Mouse (Mus musculus): ENCODE measurements around the gene Ptprg.

Ptprg gene

GRCm38 (mm10) chr14:12177436-12177835, 624.1 kb downstream of the Ptprg start:
- peak; percentile 78 to 86 for DNase-seq

- no peak for DNase-seq
Observed at GRCm38 (mm10) chr14:12178645-12179044, 625.3 kb downstream of the Ptprg start.

GRCm38 (mm10) chr14:12180116-12180515, 626.8 kb downstream of the Ptprg start:
- DNase-seq, result no peak

- DNase-seq, result peak; percentile 69 to 82
Observed at GRCm38 (mm10) chr14:12185040-12185439, 631.7 kb downstream of the Ptprg start.

- DNase-seq, result no peak
Observed at GRCm38 (mm10) chr14:12188352-12188751, 635.0 kb downstream of the Ptprg start.

GRCm38 (mm10) chr14:12189266-12189665, 635.9 kb downstream of the Ptprg start:
- DNase-seq, result no peak

GRCm38 (mm10) chr14:12189717-12190600, 636.6 kb downstream of the Ptprg start:
- peak; percentile 46 to 58 for DNase-seq

GRCm38 (mm10) chr14:12191076-12191475, 637.7 kb downstream of the Ptprg start:
- DNase-seq, result no peak

- DNase-seq, result no peak
Observed at GRCm38 (mm10) chr14:12198735-12199134, 645.4 kb downstream of the Ptprg start.

- DNase-seq, result peak; percentile 92 to 95
Observed at GRCm38 (mm10) chr14:12199956-12200950, 646.9 kb downstream of the Ptprg start.

- no peak for DNase-seq
Observed at GRCm38 (mm10) chr14:12202214-12202613, 648.9 kb downstream of the Ptprg start.

GRCm38 (mm10) chr14:12203081-12203480, 649.7 kb downstream of the Ptprg start:
- no peak for DNase-seq

- DNase-seq, result no peak
Observed at GRCm38 (mm10) chr14:12206138-12206537, 652.8 kb downstream of the Ptprg start.

- DNase-seq, result peak; percentile 63 to 66
Observed at GRCm38 (mm10) chr14:12208554-12208953, 655.2 kb downstream of the Ptprg start.

GRCm38 (mm10) chr14:12218544-12219150, 665.3 kb downstream of the Ptprg start:
- DNase-seq, result no peak

GRCm38 (mm10) chr14:12219877-12220276, 666.5 kb downstream of the Ptprg start:
- DNase-seq, result no peak

- DNase-seq, result peak; percentile 24 to 48
Observed at GRCm38 (mm10) chr14:12220540-12220939, 667.2 kb downstream of the Ptprg start.

- DNase-seq, result no peak
Observed at GRCm38 (mm10) chr14:12221571-12221970, 668.2 kb downstream of the Ptprg start.

GRCm38 (mm10) chr14:12243726-12244125, 690.4 kb downstream of the Ptprg start:
- no peak for DNase-seq

GRCm38 (mm10) chr14:12276031-12276430, 722.7 kb downstream of the Ptprg start:
- peak in 1 of 2 experiments; percentile 12 for DNase-seq

- no peak for DNase-seq
Observed at GRCm38 (mm10) chr14:12283641-12284040, 730.3 kb downstream of the Ptprg start, which contains the start of gene Gm49355. Gene Gm49355, plus strand, starts transcription at chr14:12283976.

- peak; percentile 91 to 95 for DNase-seq
Observed at GRCm38 (mm10) chr14:12284141-12284912, 731.0 kb downstream of the Ptprg start, which contains the start of gene 3830406C13Rik. Gene 3830406C13Rik, plus strand, starts transcription at chr14:12284173.
